Mouse (Mus musculus) frontal cortex, adult 2 months (tissue): ENCODE measurements around the gene Ccnl2. TPM values are rescaled to one million over a fixed set of nuclear protein-coding genes. Genes with fewer than 3 reads are reported as not detected.

Source experiments
- DNase-seq, 2 experiments: peaks; one replicate each; pipeline ENCODE4 v3.0.0; 2022; ENCODE audit warnings: low spot score in 1 of 2; ENCODE audit errors: extremely low spot score in 1 of 2
- polyA plus RNA-seq: library from polyadenylated mRNA; depleted of rRNA; stranded (reverse); fragments of >200 nt; gene quantifications from 2 replicates; pipeline ENCODE4 v1.2.3, GENCODE M21; 2012

The Ccnl2 gene
- polyA plus RNA-seq, 1 experiment: 144 TPM

- no peak for DNase-seq
Observed at GRCm38 (mm10) chr4:155837404-155838010, 25.2 kb downstream of the Ccnl2 start.

GRCm38 (mm10) chr4:155838187-155839153, 26.2 kb downstream of the Ccnl2 start:
- no peak for DNase-seq

- no peak for DNase-seq
Observed at GRCm38 (mm10) chr4:155839483-155839910, 27.2 kb downstream of the Ccnl2 start, which contains the start of gene Mxra8. Gene Mxra8, plus strand, starts transcription at chr4:155839680.

- DNase-seq: no peak
Observed at GRCm38 (mm10) chr4:155840076-155841002, 28.1 kb downstream of the Ccnl2 start.

- no peak for DNase-seq
Observed at GRCm38 (mm10) chr4:155841003-155841454, 28.7 kb downstream of the Ccnl2 start.

GRCm38 (mm10) chr4:155841651-155842270, 29.5 kb downstream of the Ccnl2 start:
- DNase-seq: no peak

GRCm38 (mm10) chr4:155843231-155843630, 30.9 kb downstream of the Ccnl2 start:
- no peak for DNase-seq

GRCm38 (mm10) chr4:155846871-155847578, 34.7 kb downstream of the Ccnl2 start, which contains the start of gene Dvl1:
Gene Dvl1, plus strand, starts transcription at chr4:155847402.
- DNase-seq: peak; percentile 63 to 96

GRCm38 (mm10) chr4:155847591-155848352, 35.5 kb downstream of the Ccnl2 start:
- DNase-seq: no peak

GRCm38 (mm10) chr4:155848434-155849095, 36.3 kb downstream of the Ccnl2 start:
- DNase-seq: no peak

GRCm38 (mm10) chr4:155849391-155849790, 37.1 kb downstream of the Ccnl2 start:
- no peak for DNase-seq

GRCm38 (mm10) chr4:155849792-155850451, 37.6 kb downstream of the Ccnl2 start:
- no peak for DNase-seq

GRCm38 (mm10) chr4:155851368-155851767, 39.1 kb downstream of the Ccnl2 start:
- no peak for DNase-seq

- no peak for DNase-seq
Observed at GRCm38 (mm10) chr4:155851951-155852411, 39.7 kb downstream of the Ccnl2 start.

- DNase-seq: no peak
Observed at GRCm38 (mm10) chr4:155853421-155853820, 41.1 kb downstream of the Ccnl2 start.

- no peak for DNase-seq
Observed at GRCm38 (mm10) chr4:155854991-155855390, 42.7 kb downstream of the Ccnl2 start.

- DNase-seq: no peak
Observed at GRCm38 (mm10) chr4:155856071-155856470, 43.8 kb downstream of the Ccnl2 start.
